Mouse (Mus musculus) testis, adult 2 months (tissue): ENCODE measurements around the gene Aqp9. TPM values are rescaled to one million over a fixed set of nuclear protein-coding genes. Genes with fewer than 3 reads are reported as not detected.

ENCODE experiments used
- H3K27ac ChIP-seq: fragments of 200-500 bp; 2 replicates; pipeline ENCODE4 v1.5.1; 2012; ENCODE audit warnings: low read depth, low read length; ENCODE audit not compliant: control insufficient read depth, insufficient read depth
- H3K27me3 ChIP-seq: fragments of 200-500 bp; 2 replicates; pipeline ENCODE4 v1.6.1; 2012; ENCODE audit warnings: mild to moderate bottlenecking, low read length, moderate library complexity; ENCODE audit not compliant: control insufficient read depth, insufficient read depth
- H3K36me3 ChIP-seq: fragments of 200-500 bp; 2 replicates; pipeline ENCODE4 v1.6.1; 2012; ENCODE audit warnings: mild to moderate bottlenecking, low read length; ENCODE audit not compliant: control insufficient read depth, insufficient read depth
- H3K4me1 ChIP-seq: fragments of 200-500 bp; 2 replicates; pipeline ENCODE4 v1.6.1; 2012; ENCODE audit warnings: low read length; ENCODE audit not compliant: control insufficient read depth, insufficient read depth
- H3K4me3 ChIP-seq: fragments of 200-500 bp; 2 replicates; pipeline ENCODE4 v1.5.1; 2012; ENCODE audit warnings: low read depth, mild to moderate bottlenecking, low read length, moderate library complexity, mixed read lengths; ENCODE audit not compliant: control insufficient read depth
- CTCF ChIP-seq: fragments of 200-500 bp; IDR thresholded peaks from 2 replicates; pipeline ENCODE4 v1.5.1; 2012; ENCODE audit warnings: low read depth, mild to moderate bottlenecking, inconsistent platforms, low read length, moderate library complexity; ENCODE audit not compliant: control insufficient read depth, insufficient read depth, insufficient replicate concordance
- POLR2A ChIP-seq: fragments of 200-500 bp; IDR thresholded peaks from 2 replicates; pipeline ENCODE4 v1.6.1; 2012; ENCODE audit warnings: low read depth, mild to moderate bottlenecking, inconsistent platforms, low read length, moderate library complexity; ENCODE audit not compliant: control insufficient read depth
- polyA plus RNA-seq: library from polyadenylated mRNA; depleted of rRNA; stranded (reverse); fragments of >200 nt; gene quantifications from 2 replicates; pipeline ENCODE4 v1.2.3, GENCODE M21; 2012

The Aqp9 gene
- polyA plus RNA-seq, 1 experiment = 35.1 TPM

DNA sequence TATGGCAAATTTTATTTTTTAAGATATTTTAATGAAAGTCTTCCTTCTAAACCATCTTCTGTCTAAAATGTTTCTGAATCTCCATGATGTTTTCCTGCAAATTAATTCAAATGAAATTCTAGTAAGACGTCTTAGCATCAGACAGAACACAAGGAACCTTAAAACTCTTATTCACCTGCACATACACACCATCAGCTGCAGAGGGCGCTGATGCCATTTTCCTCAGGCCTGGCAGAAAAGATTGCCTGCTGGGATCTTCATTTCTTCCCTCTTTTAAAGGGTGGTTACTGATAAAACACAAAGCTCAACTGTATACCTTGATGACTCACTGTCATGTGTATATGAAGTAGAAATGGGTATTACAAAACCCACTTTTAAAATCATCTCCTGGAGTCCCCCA is 42.4 kb upstream of the Aqp9 start:
- Histone ChIP-seq H3K4me1 (no peaks in the 10 kb centered on the region; the same call in 1 of the 2 replicates), H3K27me3 (no peaks in the 10 kb centered on the region)
- TF ChIP-seq POLR2A (no peak), CTCF (peak; percentile 38; the same call in 1 of the 2 replicates)

DNA sequence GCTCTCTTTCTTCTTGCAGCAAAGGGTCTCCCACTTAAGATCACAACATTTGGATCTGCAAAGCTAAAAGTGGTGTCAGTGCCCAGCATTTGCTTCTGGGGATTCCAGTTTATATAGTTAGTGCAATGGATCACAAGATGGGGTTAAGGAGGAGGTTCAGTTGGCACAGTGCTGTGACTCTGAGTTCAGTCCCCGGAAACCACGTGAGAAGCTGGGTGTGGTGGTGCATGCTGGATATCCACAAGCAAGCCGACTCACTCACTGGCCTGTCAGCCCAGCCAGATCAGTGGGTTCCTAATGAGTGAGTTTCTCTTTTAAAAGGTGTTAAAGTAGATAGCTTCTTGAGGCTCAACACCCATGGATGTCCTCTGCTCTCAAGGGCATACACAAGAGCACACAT is 40.8 kb upstream of the Aqp9 start:
- no peaks in the 10 kb centered on the region for H3K27me3 ChIP-seq
- H3K4me1 ChIP-seq = no peaks in the 10 kb centered on the region
- H3K4me3 ChIP-seq = no peak overlapping the region
- H3K27ac ChIP-seq = no peak overlapping the region
- TF ChIP-seq POLR2A (no peak), CTCF (no peak)
- H3K36me3 ChIP-seq = no peaks in the 10 kb centered on the region

More for the DNA sequence above, 42.4 kb upstream of the Aqp9 start:
- Histone ChIP-seq H3K36me3 (no peaks in the 10 kb centered on the region), H3K4me3 (no peak overlapping the region), H3K27ac (no peak overlapping the region)

DNA sequence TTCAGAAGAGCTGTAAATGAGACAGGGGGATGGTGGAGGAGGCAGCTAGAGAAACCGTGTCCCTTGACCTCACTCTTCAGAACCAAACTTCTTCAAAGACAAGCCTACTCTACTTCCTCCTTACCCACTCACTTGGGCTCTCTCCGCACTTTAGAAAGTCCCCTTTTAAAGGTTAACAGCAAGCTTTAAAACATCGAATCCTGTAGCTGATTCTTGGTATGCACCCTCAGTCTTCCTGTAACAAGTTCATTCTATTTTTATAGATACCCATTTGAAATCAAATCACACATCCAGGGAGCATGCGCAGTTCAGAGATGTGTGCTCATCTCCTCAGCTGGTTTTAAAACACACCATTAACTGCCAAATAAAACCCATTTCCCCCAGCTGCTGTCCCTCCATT is 33.8 kb upstream of the Aqp9 start:
- no peaks in the 10 kb centered on the region for H3K27me3 ChIP-seq
- no peaks in the 10 kb centered on the region for H3K36me3 ChIP-seq
- no peak for TF ChIP-seq CTCF
- TF ChIP-seq POLR2A = no peak
- H3K4me3 ChIP-seq = no peak overlapping the region
- no peak overlapping the region for H3K27ac ChIP-seq
- no peaks in the 10 kb centered on the region for H3K4me1 ChIP-seq

DNA sequence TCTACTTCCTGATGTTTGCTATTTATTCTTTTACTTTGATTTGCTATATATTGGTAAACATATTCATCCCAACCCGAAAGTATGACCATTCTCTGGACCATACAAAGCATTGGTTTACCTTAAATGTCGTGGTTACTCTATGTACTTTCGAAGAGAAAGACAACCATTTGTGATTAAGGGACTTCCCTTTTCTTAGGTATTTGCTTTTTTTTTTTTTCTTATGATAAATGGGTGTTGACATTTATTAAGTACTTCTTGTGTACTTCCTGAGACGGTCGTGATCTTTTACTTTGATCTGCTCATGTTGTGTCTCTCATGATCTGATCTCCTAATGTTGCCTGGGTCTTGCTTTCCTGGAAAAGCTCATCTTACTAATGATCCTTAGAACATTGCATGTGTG is 30.3 kb upstream of the Aqp9 start:
- TF ChIP-seq POLR2A = no peak
- TF ChIP-seq CTCF = no peak
- Histone ChIP-seq H3K27me3 (no peaks in the 10 kb centered on the region), H3K27ac (no peak overlapping the region), H3K36me3 (no peaks in the 10 kb centered on the region), H3K4me1 (no peaks in the 10 kb centered on the region), H3K4me3 (no peak overlapping the region)

DNA sequence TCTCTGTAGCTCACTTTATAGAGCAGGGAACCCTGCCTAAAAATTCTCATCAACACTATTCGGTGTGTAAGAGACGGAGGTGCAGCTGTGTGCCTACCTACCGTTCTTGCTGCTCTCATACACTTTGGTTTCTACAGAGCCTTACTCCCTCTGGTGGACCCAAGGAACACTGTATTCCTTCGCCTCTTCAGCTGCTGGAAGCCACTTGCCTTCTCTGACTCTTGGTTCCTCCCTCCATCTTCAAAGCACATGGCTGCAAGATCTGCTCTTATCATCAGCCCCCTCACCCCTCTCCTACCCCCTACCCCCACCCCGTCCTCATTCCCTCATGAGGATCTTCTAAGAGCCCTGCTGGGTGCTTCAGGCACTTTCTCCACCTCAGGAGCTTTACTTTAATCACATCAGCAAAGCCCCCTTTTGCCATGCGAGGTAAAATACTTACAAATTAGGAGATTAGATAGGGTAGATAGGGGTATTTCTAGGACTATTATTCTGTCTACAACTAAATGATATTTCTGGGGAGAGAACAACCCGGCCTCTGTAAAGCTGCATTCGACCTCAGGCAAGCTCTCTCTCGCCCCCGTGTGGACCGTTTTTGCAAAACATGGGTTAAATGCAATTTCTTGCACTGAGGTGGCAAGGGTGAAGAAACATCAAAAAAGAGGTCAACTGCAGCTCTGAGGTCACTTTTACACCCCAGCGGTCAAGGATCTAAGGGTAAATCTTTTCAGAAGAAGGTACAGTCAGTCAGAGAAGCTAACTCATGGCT is 20.3 kb upstream of the Aqp9 start:
- peak; percentile 66; the same call in 1 of the 2 replicates for TF ChIP-seq CTCF
- TF ChIP-seq POLR2A = no peak
- Histone ChIP-seq H3K36me3 (no peaks in the 10 kb centered on the region), H3K4me1 (no peaks in the 10 kb centered on the region), H3K4me3 (no peak overlapping the region), H3K27ac (no peak overlapping the region), H3K27me3 (no peaks in the 10 kb centered on the region)

DNA sequence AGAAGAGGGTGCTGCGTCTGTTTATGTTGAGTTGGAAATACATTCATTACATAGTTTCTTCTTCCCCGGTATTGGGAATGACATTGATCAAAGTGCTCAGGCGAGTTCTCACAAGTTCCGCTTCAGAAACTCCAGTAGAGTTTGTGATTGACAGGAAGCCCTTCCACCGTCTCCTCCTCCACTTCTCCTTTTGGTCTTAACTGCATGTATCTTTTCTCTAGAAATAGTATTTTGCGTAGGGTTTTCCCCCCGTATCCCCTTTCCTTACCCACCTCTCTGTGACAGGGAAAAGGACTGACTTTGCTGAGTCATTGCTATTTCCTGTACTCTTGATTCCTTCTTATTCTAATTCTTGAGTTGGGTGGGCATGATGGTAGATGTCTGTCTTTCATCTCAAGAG is 18.9 kb upstream of the Aqp9 start:
- H3K4me3 ChIP-seq = no peak overlapping the region
- no peak overlapping the region for H3K27ac ChIP-seq
- TF ChIP-seq POLR2A = no peak
- no peak for TF ChIP-seq CTCF
- no peaks in the 10 kb centered on the region for H3K27me3 ChIP-seq
- H3K4me1 ChIP-seq = no peaks in the 10 kb centered on the region
- H3K36me3 ChIP-seq = no peaks in the 10 kb centered on the region

DNA sequence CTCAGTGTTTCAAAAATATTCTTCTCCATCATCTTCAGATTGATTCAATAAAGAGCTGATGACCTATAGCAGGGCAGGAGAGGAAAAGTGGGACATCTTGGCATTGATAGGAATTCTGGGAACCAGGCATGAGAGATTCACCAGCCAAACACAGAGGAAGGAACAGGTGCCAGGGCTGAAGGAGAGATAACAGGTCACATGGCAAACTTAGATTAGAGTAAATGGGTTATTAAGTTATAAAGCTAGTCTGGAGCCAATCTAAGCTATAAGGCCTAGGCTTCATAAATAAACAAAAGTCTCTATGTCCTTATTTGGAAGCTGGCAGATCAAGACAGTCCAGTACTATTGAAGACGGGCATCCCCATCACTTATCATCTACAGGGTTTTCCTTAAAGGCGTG is 17.3 kb upstream of the Aqp9 start:
- Histone ChIP-seq H3K4me1 (no peaks in the 10 kb centered on the region), H3K4me3 (no peak overlapping the region), H3K27me3 (no peaks in the 10 kb centered on the region), H3K36me3 (no peaks in the 10 kb centered on the region), H3K27ac (no peak overlapping the region)
- no peak for TF ChIP-seq POLR2A
- no peak for TF ChIP-seq CTCF

DNA sequence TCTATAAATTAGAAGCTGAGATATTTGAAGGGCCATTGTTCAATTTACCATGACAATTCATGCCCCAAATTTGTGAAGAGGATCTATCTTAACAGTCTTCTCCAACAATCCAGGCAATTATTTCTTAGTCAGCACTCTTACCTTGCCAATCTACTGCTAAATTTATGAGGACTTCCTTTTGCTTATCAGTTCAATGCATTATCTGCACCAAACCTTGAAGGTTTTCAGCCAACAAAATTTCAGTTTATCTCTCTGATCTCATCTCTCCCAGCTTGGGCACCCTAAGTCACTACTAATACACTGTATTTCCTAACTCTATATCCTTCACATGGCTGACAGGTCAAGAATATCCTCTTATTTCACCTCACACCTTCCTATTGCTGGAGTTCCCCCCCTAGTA is 16.8 kb upstream of the Aqp9 start:
- Histone ChIP-seq H3K27ac (no peak overlapping the region), H3K36me3 (no peaks in the 10 kb centered on the region), H3K4me3 (no peak overlapping the region), H3K4me1 (no peaks in the 10 kb centered on the region), H3K27me3 (no peaks in the 10 kb centered on the region)
- TF ChIP-seq POLR2A = no peak
- no peak for TF ChIP-seq CTCF
